Comparison of ENCODE assay signal across 16 mouse cellular contexts in genomic region chr14:98650520-98650919, GRCm38 (mm10).
"Had no signal": no experiment of that assay in that cellular context is flagged by ENCODE, and none has a peak within 500 bp of the region (broad histone marks: within the 10 kb centered on the region; RNA-seq: fewer than 3 reads in every experiment).

No protein-coding gene starts in this region.

- H3K27ac ChIP-seq: intestine, embryonic 15.5 days; layer of hippocampus, adult 2 months; limb, embryonic 13.5 days; liver, embryonic 14.5 days; neural tube, embryonic 15.5 days; stomach, postnatal 0 days had no signal

- ATAC-seq: intestine, embryonic 15.5 days had no signal

- H3K4me2 ChIP-seq: intestine, embryonic 15.5 days; limb, embryonic 13.5 days; neural tube, embryonic 15.5 days had no signal

- H3K9me3 ChIP-seq: intestine, embryonic 15.5 days; limb, embryonic 13.5 days; neural tube, embryonic 15.5 days had no signal

- H3K4me1 ChIP-seq: intestine, embryonic 15.5 days; limb, embryonic 13.5 days; neural tube, embryonic 15.5 days had no signal

- H3K9ac ChIP-seq: intestine, embryonic 15.5 days; limb, embryonic 13.5 days; liver, embryonic 14.5 days; neural tube, embryonic 15.5 days had no signal

- H3K4me3 ChIP-seq: intestine, embryonic 15.5 days; layer of hippocampus, adult 2 months; limb, embryonic 13.5 days; myocyte; neural tube, embryonic 15.5 days had no signal

- DNase-seq: kidney, adult 18-20 months; kidney, postnatal 10 days; kidney, postnatal 4 days; left cerebral cortex, postnatal 4 days; lung, postnatal 10 days; lung, postnatal 4 days; right cerebral cortex, adult 18-20 months; right cerebral cortex, postnatal 25 days; thymus, postnatal 14 days had no signal

- H3K27me3 ChIP-seq: intestine, embryonic 15.5 days; limb, embryonic 13.5 days; neural tube, embryonic 15.5 days had no signal

- H3K36me3 ChIP-seq: intestine, embryonic 15.5 days; limb, embryonic 13.5 days; neural tube, embryonic 15.5 days had no signal
